Mouse (Mus musculus) lung, adult 2 months (tissue): ENCODE results near the gene Slc39a1.

Experiments
- CTCF ChIP-seq: fragments of 200-500 bp; IDR thresholded peaks from 2 replicates; pipeline ENCODE4 v1.5.1; 2011; ENCODE audit warnings: mild to moderate bottlenecking, low read length, control low read depth; ENCODE audit not compliant: insufficient read depth
- POLR2A ChIP-seq: fragments of 200-500 bp; IDR thresholded peaks from 2 replicates; pipeline ENCODE4 v1.6.1; 2011; ENCODE audit warnings: low read depth, mild to moderate bottlenecking, control low read depth, low read length, borderline replicate concordance; ENCODE audit errors: extremely low read depth

GRCm38 (mm10) chr3:90212723-90213122 is 35.2 kb upstream of the Slc39a1 start:
- TF ChIP-seq CTCF = no peak
- TF ChIP-seq POLR2A = no peak
